Comparison of ENCODE assay signal across 18 mouse cellular contexts in the genomic region with DNA sequence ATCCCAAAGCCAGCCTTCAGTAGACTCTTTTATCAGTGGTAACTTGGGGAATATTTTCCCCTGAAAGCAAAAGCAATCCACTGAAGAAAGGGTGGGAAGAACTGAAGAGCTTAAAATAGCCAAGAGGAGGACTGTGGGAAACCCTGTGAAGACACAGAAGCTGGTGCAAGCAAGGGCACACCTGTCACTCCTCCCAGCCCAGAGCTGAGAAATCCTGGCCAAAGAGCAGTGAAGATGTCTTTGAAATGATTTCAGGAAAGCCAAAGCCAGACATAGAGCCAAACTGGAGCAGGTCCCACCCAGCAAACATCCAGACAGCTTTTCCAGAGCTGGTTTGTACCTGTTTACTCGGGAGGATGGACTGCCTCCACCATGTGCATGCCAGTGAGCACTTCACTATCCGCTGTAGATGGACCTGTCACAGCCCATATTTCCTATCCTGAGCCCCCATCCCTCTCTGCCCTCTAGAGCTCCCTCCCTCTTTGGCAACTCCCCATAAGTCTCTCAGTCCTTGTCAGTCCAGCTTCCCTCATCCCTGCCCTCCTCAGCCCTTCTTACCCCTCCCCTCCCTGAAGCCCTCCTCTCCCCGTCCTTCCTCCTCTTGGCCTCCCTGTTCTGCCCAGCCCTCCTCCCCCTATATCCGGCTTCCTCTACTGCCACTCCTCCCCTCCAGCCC.
DNase-seq lines count a peak whose midpoint lies in the region; ATAC-seq lines count a peak whose summit lies in the region.
"Had no signal": no experiment of that assay in that cellular context is flagged by ENCODE, and none has a peak within 500 bp of the region (broad histone marks: within the 10 kb centered on the region; RNA-seq: fewer than 3 reads in every experiment).

No protein-coding gene starts in this region.

- H3K4me3 ChIP-seq in hindbrain, embryonic 11.5 days (ENCODE audit: low read depth, low read length): no peak overlapping the region
- no peak overlapping the region for H3K4me3 ChIP-seq in hindbrain, embryonic 14.5 days (replicated peaks; ENCODE audit: low read length)
- no peak overlapping the region for H3K4me3 ChIP-seq in midbrain, embryonic 13.5 days (replicated peaks)
- no peak overlapping the region for H3K4me3 ChIP-seq in midbrain, embryonic 11.5 days (ENCODE audit: low read depth, low read length)
- H3K4me3 ChIP-seq: embryonic facial prominence, embryonic 12.5 days; layer of hippocampus, adult 2 months; neural tube, embryonic 15.5 days had no signal

- no peaks in the 10 kb centered on the region for H3K9me3 ChIP-seq in hindbrain, embryonic 11.5 days (ENCODE audit: control insufficient read depth, low read length)
- no peaks in the 10 kb centered on the region for H3K9me3 ChIP-seq in hindbrain, embryonic 14.5 days (ENCODE audit: control insufficient read depth, low read length)
- no peaks in the 10 kb centered on the region for H3K9me3 ChIP-seq in midbrain, embryonic 13.5 days
- H3K9me3 ChIP-seq in midbrain, embryonic 11.5 days (ENCODE audit: control insufficient read depth, low read length): no peaks in the 10 kb centered on the region
- H3K9me3 ChIP-seq: embryonic facial prominence, embryonic 12.5 days; G1E; neural tube, embryonic 15.5 days had no signal

- no peak overlapping the region for H3K4me2 ChIP-seq in hindbrain, embryonic 11.5 days (replicated peaks; ENCODE audit: low read depth, low read length)
- no peak overlapping the region for H3K4me2 ChIP-seq in hindbrain, embryonic 14.5 days (replicated peaks)
- H3K4me2 ChIP-seq in midbrain, embryonic 13.5 days (replicated peaks): no peak overlapping the region
- no peak overlapping the region for H3K4me2 ChIP-seq in midbrain, embryonic 11.5 days
- H3K4me2 ChIP-seq: embryonic facial prominence, embryonic 12.5 days; heart, embryonic 11.5 days; neural tube, embryonic 15.5 days had no signal

- peak; percentile 40; the same call in 1 of the 2 replicates for ATAC-seq in hindbrain, embryonic 11.5 days (ENCODE audit: low FRiP score)
- ATAC-seq in hindbrain, embryonic 14.5 days (ENCODE audit: low FRiP score): no peak
- peak; percentile 50; the same call in 1 of the 2 replicates for ATAC-seq in midbrain, embryonic 13.5 days
- ATAC-seq in midbrain, embryonic 11.5 days (ENCODE audit: low FRiP score): no peak
- no peak for ATAC-seq in megakaryocyte-erythroid progenitor cell, adult 5-6 weeks (replicated peaks; ENCODE audit: low FRiP score, low TSS enrichment, poor library complexity, severe bottlenecking)
- ATAC-seq: intestine, embryonic 16.5 days had no signal

- H3K9ac ChIP-seq in hindbrain, embryonic 11.5 days (ENCODE audit: low read depth, low read length): no peak overlapping the region
- H3K9ac ChIP-seq in hindbrain, embryonic 14.5 days: no peak overlapping the region
- H3K9ac ChIP-seq in midbrain, embryonic 13.5 days (replicated peaks): no peak overlapping the region
- H3K9ac ChIP-seq in midbrain, embryonic 11.5 days (ENCODE audit: low read length): no peak overlapping the region
- H3K9ac ChIP-seq: embryonic facial prominence, embryonic 12.5 days; liver, embryonic 14.5 days; neural tube, embryonic 15.5 days had no signal

- no peak for DNase-seq in hindbrain, embryonic 11.5 days (ENCODE audit: low spot score)
- DNase-seq in hindbrain, embryonic 14.5 days (ENCODE audit: low spot score): no peak
- DNase-seq in midbrain, embryonic 11.5 days (ENCODE audit: low spot score, missing footprints): no peak
- DNase-seq in gastrocnemius, adult 8-10 months (ENCODE audit: low spot score in 2 of 2): peak; percentile 5 to 17
- no peak for DNase-seq in layer of hippocampus, adult 8-10 months (ENCODE audit: low spot score in 2 of 2)
- DNase-seq: adrenal gland, adult 8-10 months; heart, postnatal 4 days; lung, postnatal 14 days; right cerebral cortex, adult 18-20 months had no signal

- H3K27me3 ChIP-seq in hindbrain, embryonic 11.5 days (ENCODE audit: control insufficient read depth, insufficient read depth, low read length): no peaks in the 10 kb centered on the region
- 0 out of 2 replicates have a peak, but pooled peaks cover 4% of the 10 kb centered on the region for H3K27me3 ChIP-seq in hindbrain, embryonic 14.5 days (ENCODE audit: control insufficient read depth, insufficient read depth, low read length)
- H3K27me3 ChIP-seq in midbrain, embryonic 13.5 days: no peaks in the 10 kb centered on the region
- H3K27me3 ChIP-seq in midbrain, embryonic 11.5 days (ENCODE audit: control insufficient read depth, insufficient read depth, low read length): no peaks in the 10 kb centered on the region
- H3K27me3 ChIP-seq: embryonic facial prominence, embryonic 12.5 days; neural tube, embryonic 15.5 days had no signal

- no peaks in the 10 kb centered on the region for H3K4me1 ChIP-seq in hindbrain, embryonic 11.5 days (replicated peaks; ENCODE audit: control insufficient read depth, insufficient read depth, low read length)
- no peaks in the 10 kb centered on the region for H3K4me1 ChIP-seq in hindbrain, embryonic 14.5 days (replicated peaks; ENCODE audit: control insufficient read depth, insufficient read depth, low read length)
- H3K4me1 ChIP-seq in midbrain, embryonic 13.5 days (replicated peaks): 0 out of 2 replicates have a peak, but pooled peaks cover 2% of the 10 kb centered on the region
- H3K4me1 ChIP-seq in midbrain, embryonic 11.5 days (ENCODE audit: control insufficient read depth, insufficient read depth, low read length): no peaks in the 10 kb centered on the region
- H3K4me1 ChIP-seq: embryonic facial prominence, embryonic 12.5 days; neural tube, embryonic 15.5 days had no signal

- 57% methylated on average over 4 of the region's 4 CpGs for WGBS in hindbrain, embryonic 11.5 days
- WGBS in hindbrain, embryonic 14.5 days: 70% methylated on average over 4 of the region's 4 CpGs
- 74% methylated on average over 4 of the region's 4 CpGs for WGBS in midbrain, embryonic 13.5 days
- WGBS in midbrain, embryonic 11.5 days: 68% methylated on average over 4 of the region's 4 CpGs

- no peaks in the 10 kb centered on the region for H3K36me3 ChIP-seq in hindbrain, embryonic 11.5 days (ENCODE audit: control insufficient read depth, insufficient read depth, low read length)
- no peaks in the 10 kb centered on the region for H3K36me3 ChIP-seq in hindbrain, embryonic 14.5 days (replicated peaks; ENCODE audit: control insufficient read depth, insufficient read depth)
- H3K36me3 ChIP-seq in midbrain, embryonic 13.5 days: no peaks in the 10 kb centered on the region
- H3K36me3 ChIP-seq in midbrain, embryonic 11.5 days (ENCODE audit: control insufficient read depth, insufficient read depth, low read length): no peaks in the 10 kb centered on the region
- H3K36me3 ChIP-seq: embryonic facial prominence, embryonic 12.5 days; neural tube, embryonic 15.5 days had no signal

- H3K27ac ChIP-seq in hindbrain, embryonic 11.5 days (ENCODE audit: low read depth, low read length): no peak overlapping the region
- no peak overlapping the region for H3K27ac ChIP-seq in hindbrain, embryonic 14.5 days
- H3K27ac ChIP-seq in midbrain, embryonic 13.5 days: no peak overlapping the region
- H3K27ac ChIP-seq in midbrain, embryonic 11.5 days (ENCODE audit: low read depth, low read length): no peak overlapping the region
- H3K27ac ChIP-seq: embryonic facial prominence, embryonic 12.5 days; layer of hippocampus, adult 2 months; liver, embryonic 14.5 days; neural tube, embryonic 15.5 days had no signal

Comparison
In these comparisons a context has a peak if more than half of its experiments do, and no peak if none do; other contexts are left out.
1. ATAC-seq: peak in hindbrain, embryonic 11.5 days (single experiment) and midbrain, embryonic 13.5 days (single experiment); none in hindbrain, embryonic 14.5 days (single experiment), midbrain, embryonic 11.5 days (single experiment) and megakaryocyte-erythroid progenitor cell, adult 5-6 weeks (single experiment).
2. DNase-seq: peak in gastrocnemius, adult 8-10 months (2 of 2); none in hindbrain, embryonic 11.5 days (single experiment), hindbrain, embryonic 14.5 days (single experiment), midbrain, embryonic 11.5 days (single experiment) and layer of hippocampus, adult 8-10 months (0 of 2).